Mouse (Mus musculus): ENCODE measurements around the gene Dnaic1. TPM values are rescaled to one million over a fixed set of nuclear protein-coding genes. Genes with fewer than 3 reads are reported as not detected.
A peak's percentile ranks its signal among the peaks of the same experiment; 100 is the strongest.

Gene Dnaic1
- total RNA-seq, 2 experiments from 2014 or later = not detected

- DNase-seq (ENCODE audit: low spot score in 2 of 2) = peak; percentile 25 to 42
Observed at GRCm38 (mm10) chr4:41568682-41569410, 729 bp upstream of the Dnaic1 start.

GRCm38 (mm10) chr4:41571490-41571889, 1.9 kb downstream of the Dnaic1 start:
- DNase-seq (ENCODE audit: low spot score in 2 of 2) = no peak

- DNase-seq (ENCODE audit: low spot score in 2 of 2) = no peak
Observed at GRCm38 (mm10) chr4:41573492-41573891, 3.9 kb downstream of the Dnaic1 start.

- DNase-seq (ENCODE audit: low spot score in 2 of 2) = no peak
Observed at GRCm38 (mm10) chr4:41575914-41576313, 6.3 kb downstream of the Dnaic1 start.

- DNase-seq (ENCODE audit: low spot score in 2 of 2) = no peak
Observed at GRCm38 (mm10) chr4:41583353-41583752, 13.8 kb downstream of the Dnaic1 start.

- no peak for DNase-seq (ENCODE audit: low spot score in 2 of 2)
Observed at GRCm38 (mm10) chr4:41602818-41603217, 33.2 kb downstream of the Dnaic1 start.

GRCm38 (mm10) chr4:41604476-41605396, 35.2 kb downstream of the Dnaic1 start:
- DNase-seq (ENCODE audit: low spot score in 2 of 2) = no peak

GRCm38 (mm10) chr4:41606784-41607183, 37.2 kb downstream of the Dnaic1 start:
- peak; percentile 28 to 48 for DNase-seq (ENCODE audit: low spot score in 2 of 2)

- no peak for DNase-seq (ENCODE audit: low spot score in 2 of 2)
Observed at GRCm38 (mm10) chr4:41609681-41610593, 40.4 kb downstream of the Dnaic1 start.

- no peak for DNase-seq (ENCODE audit: low spot score in 2 of 2)
Observed at GRCm38 (mm10) chr4:41610594-41610980, 41.0 kb downstream of the Dnaic1 start.

GRCm38 (mm10) chr4:41612166-41612565, 42.6 kb downstream of the Dnaic1 start:
- no peak for DNase-seq (ENCODE audit: low spot score in 2 of 2)

- peak; percentile 76 to 79 for DNase-seq (ENCODE audit: low spot score in 2 of 2)
Observed at GRCm38 (mm10) chr4:41614156-41614555, 44.6 kb downstream of the Dnaic1 start.

GRCm38 (mm10) chr4:41615661-41616599, 46.4 kb downstream of the Dnaic1 start:
- no peak for DNase-seq (ENCODE audit: low spot score in 2 of 2)

- DNase-seq (ENCODE audit: low spot score in 2 of 2) = no peak
Observed at GRCm38 (mm10) chr4:41618916-41619746, 49.6 kb downstream of the Dnaic1 start.

- DNase-seq (ENCODE audit: low spot score in 2 of 2) = no peak
Observed at GRCm38 (mm10) chr4:41622071-41622470, 52.5 kb downstream of the Dnaic1 start.

GRCm38 (mm10) chr4:41628202-41628927, 58.8 kb downstream of the Dnaic1 start:
- DNase-seq (ENCODE audit: low spot score in 2 of 2) = no peak

- DNase-seq (ENCODE audit: low spot score in 2 of 2) = no peak
Observed at GRCm38 (mm10) chr4:41630196-41630595, 60.6 kb downstream of the Dnaic1 start.

- DNase-seq (ENCODE audit: low spot score in 2 of 2) = no peak
Observed at GRCm38 (mm10) chr4:41631390-41631789, 61.8 kb downstream of the Dnaic1 start.

Measured in adrenal gland, adult 18-20 months (tissue).